Mouse (Mus musculus): Measurements from ENCODE around the gene Mettl17.

The Mettl17 gene

DNA sequence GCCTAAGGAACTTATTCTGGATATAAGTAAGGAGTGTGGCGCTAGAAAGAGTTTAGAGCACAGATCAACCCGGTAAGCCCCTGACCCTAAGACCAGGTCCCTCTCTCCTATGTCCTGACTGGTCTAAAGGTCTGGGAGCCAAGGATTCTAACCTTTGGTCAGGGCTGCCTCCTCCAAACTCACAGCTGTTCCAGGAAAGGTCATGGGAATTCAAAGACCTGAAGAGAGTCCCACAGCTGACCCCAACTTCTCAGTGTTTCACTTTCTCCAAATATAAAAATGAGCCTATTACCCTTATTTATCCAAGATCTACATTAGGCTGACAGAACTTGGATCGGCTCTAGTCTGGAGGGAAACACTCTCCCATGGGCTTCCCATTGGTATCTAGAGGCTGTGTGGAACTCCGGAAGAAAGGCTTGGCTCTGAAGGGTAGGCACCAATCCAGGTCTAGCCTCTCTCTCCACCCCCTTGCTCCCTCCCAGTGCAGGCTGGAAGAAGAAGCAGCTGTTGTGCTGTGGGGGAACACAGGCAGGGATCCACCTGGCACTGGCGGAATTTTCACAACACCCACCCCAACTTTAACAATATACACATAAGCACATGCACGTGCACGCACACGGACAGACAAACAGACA, 44.8 kb downstream of the Mettl17 start:
- WGBS: 33% methylated on average over 8 of the region's 8 CpGs

DNA sequence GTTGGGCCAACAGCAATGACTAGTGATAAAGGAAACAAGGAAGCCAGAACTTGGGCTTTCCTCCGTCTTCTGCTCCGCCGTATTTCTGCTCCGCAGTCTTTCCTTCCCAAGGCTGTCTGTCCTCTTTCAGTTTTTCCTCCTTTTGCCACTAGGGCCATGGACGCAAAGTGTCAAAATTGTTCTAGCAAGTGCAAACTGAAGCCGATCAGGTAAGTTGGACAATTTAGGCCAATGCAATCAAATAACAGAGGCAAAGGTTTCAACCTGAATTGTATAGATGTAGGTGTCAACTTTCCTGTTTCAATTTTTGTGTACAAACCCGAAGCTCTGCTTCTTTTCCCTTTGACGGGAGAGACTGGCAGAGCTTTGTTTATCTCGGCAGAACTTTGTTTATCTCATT, 45.3 kb downstream of the Mettl17 start:
- 28% methylated on average over 9 of the region's 9 CpGs for WGBS

DNA sequence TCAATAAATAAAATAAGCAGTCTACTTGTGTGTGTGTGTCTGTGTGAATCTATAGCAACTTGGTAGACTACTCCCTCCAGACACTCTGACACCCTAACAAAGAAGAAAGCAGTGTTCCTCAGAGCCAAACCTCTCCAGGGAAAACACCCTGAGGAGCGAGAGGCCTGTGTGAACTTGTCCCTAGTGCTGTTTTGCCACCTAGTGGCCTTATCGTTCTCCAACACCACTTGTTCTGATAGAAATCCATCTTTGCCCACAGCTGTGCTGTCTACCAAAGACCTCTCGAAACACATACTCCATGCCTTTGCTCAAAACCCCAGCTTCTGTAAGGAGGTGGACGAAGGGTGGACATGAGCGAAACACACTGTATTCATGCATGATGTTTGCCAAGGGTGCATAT, 46.2 kb downstream of the Mettl17 start:
- WGBS: 29% methylated on average over 5 of the region's 5 CpGs

DNA sequence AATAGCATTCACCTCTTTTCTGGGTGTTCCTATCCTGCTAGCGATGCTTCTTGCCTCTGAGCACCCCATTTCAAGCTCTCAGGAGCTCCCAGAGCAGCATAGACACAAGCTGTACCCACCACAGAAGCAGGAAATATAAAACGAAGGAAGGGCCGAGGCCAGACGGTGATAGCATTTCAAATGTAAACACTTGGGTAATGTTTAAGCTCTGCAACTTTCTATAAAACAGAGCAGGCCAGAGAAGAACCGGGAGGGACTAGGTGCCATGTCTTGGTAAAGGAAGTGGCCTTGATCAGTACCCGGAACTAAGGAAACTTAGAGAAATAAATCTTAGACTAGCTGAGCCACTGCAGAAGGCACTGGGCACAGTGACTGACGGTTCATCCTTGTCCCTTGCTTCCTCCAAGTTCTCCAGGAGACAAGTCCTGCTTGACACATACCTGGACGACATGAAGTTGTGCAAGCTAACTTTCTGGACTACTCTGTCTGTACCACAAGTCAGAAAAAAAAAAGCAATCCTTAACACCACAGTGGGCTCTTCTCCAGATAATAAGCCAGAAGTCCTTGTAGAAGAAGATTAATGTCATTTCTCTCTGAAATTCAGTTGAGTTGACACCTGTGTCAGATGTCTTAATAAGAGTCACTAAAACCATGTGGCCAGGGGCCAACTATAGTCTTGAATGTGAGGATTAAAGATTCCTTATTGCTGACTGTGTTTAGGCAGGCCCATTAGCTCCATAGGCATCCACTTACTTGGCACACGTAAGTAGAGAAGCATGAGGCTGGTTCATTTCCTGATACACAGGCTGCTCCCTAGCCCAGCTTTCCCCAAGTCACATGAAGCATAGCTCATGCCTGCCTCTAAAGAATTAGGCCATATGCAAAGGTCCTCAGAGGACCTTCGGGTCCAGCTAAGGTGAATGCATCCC, 47.7 kb downstream of the Mettl17 start:
- WGBS: 83% methylated on average over 10 of the region's 10 CpGs

DNA sequence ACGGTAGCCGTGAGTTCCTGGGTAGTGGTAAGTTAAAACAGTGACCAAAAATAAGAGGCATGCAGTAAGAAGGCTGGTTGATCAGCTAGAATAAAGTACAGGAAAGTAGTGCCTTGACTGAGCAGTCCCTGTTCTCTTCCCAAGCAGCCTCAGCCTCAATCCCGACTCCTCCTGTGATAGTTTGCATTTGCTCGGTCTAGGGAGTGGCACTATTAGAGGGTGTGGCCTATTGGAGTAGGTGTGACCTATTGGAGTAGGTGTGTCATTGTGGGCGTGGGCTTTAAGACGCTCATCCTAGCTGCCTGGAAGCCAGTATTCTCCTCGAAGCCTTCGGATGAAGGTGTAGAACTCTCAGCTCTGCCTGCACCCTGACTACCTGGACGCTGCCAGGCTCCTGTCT, 54.4 kb downstream of the Mettl17 start:
- 90% methylated on average over 9 of the region's 9 CpGs for WGBS

DNA sequence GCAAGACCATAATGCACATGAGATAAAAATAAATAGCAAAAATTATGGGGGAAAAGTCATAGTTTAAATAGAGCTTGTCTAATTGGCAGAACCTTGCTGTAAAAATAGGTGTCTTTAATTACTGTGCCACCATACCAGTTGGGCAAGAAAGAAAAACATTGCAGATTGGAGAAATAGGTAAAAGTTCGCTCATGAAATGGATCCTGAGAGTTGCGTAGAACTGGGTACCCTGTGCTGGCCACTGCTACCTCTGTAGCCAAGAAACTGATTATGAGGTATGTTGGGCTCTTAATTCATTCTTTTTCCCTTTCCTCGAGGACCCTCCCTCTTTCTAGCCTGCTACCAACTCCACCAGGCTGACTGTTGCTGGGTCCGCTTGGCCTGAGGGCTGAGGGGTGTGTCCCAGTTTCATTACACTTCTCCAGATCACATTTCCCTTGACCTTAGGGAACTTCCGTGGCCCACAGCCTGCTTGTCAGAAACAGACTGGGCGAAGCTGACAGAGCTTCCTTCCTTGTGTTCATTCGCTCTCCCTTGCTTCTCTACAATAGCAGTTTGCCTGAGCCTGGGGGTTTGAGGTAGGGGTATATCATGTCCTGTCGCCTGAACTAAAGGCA, 56.4 kb downstream of the Mettl17 start:
- 52% methylated on average over 8 of the region's 8 CpGs for WGBS

DNA sequence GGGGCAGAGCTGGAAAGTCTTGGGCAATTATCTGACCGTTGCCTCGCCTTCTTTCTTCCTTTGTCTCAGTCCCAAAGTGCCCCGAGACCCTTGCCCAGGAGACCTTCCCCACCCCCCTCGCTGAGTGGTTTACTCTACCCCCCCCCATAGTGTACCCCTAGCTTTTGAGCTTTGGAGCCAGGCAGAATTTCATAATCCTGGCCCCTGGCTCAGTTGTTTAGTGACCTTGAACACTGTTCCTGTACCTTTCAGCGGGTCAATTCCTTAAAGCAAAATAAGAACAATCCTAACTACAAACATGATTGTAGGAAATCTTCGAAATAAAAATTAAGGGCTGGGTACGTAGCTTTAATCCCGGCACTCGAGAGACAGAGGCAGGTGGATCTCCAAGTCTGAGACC, 56.9 kb downstream of the Mettl17 start:
- WGBS: 70% methylated on average over 9 of the region's 9 CpGs

DNA sequence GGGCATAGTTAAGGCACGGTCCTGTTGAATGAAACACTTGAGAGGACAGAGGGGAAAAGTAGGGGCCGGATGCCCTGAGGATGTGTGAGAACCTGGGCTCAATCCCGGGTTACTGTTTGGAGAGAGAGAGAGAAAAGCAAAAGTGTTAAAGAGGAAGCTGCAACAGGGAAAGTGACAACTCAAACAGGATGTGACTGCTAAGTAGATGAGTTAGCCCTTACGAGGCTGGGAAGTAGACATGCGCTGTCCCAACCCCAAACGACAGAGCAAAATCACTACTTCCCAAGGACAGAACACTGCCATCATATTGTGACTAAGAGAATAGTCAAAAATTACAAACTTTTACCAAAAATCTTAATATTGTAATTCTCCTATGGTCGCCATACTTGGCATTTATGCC, 57.6 kb downstream of the Mettl17 start:
- 80% methylated on average over 7 of the region's 7 CpGs for WGBS
